Mouse (Mus musculus) urinary bladder, postnatal 36 days (tissue): ENCODE data around the gene Cd209b.

Experiments used
- DNase-seq, 2 experiments: peaks; one replicate each; pipeline ENCODE4 v3.0.0; 2022; ENCODE audit warnings: low spot score in 2 of 2, mixed read lengths in 1 of 2

The Cd209b gene

GRCm38 (mm10) chr8:3926744-3927143 lies at the start of gene Cd209b:
Cd209b (minus strand) TSS chr8:3926844.
- no peak for DNase-seq

GRCm38 (mm10) chr8:3956037-3956436 lies 29.4 kb upstream of the Cd209b start:
- DNase-seq, result peak in 1 of 2 experiments; percentile 4

GRCm38 (mm10) chr8:3954646-3955045 lies 28.0 kb upstream of the Cd209b start, which contains the start of gene Cd209c:
Cd209c (minus strand) TSS chr8:3954746.
- DNase-seq, result no peak

- DNase-seq, result no peak
Observed at GRCm38 (mm10) chr8:3940023-3940422, 13.4 kb upstream of the Cd209b start.

GRCm38 (mm10) chr8:3878455-3878854 lies 48.2 kb downstream of the Cd209b start, which contains the start of gene Cd209d:
Cd209d (minus strand) TSS chr8:3878555.
- no peak for DNase-seq

- no peak for DNase-seq
Observed at GRCm38 (mm10) chr8:3876121-3876520, 50.5 kb downstream of the Cd209b start.
